Mouse (Mus musculus) liver, adult 2 months (tissue): ENCODE measurements around the gene Rad51b. TPM values are rescaled to one million over a fixed set of nuclear protein-coding genes. Genes with fewer than 3 reads are reported as not detected.

Source experiments
- DNase-seq: peaks from one replicate; pipeline ENCODE4 v3.0.0-alpha.2; 2011; ENCODE audit warnings: low read depth, low spot score; ENCODE audit errors: extremely low read depth
- H3K27ac ChIP-seq: fragments of 200-500 bp; replicated peaks from 2 replicates; pipeline ENCODE4 v1.5.1; 2012; ENCODE audit warnings: low read depth, mild to moderate bottlenecking, control low read depth, inconsistent platforms, low read length; ENCODE audit not compliant: insufficient read depth
- H3K27me3 ChIP-seq: fragments of 200-500 bp; 2 replicates; pipeline ENCODE4 v1.6.1; 2012; ENCODE audit warnings: mild to moderate bottlenecking, moderate library complexity, low read length, inconsistent platforms; ENCODE audit not compliant: control insufficient read depth, insufficient read depth
- H3K36me3 ChIP-seq: fragments of 200-500 bp; 2 replicates; pipeline ENCODE4 v1.6.1; 2012; ENCODE audit warnings: low read length, inconsistent platforms; ENCODE audit not compliant: control insufficient read depth, insufficient read depth
- H3K4me1 ChIP-seq: fragments of 200-500 bp; 2 replicates; pipeline ENCODE4 v1.6.1; 2011; ENCODE audit warnings: low read length; ENCODE audit not compliant: control insufficient read depth, insufficient read depth
- H3K4me3 ChIP-seq: fragments of 200-500 bp; 2 replicates; pipeline ENCODE4 v1.5.1; 2011; ENCODE audit warnings: low read depth, mild to moderate bottlenecking, control low read depth, low read length, moderate library complexity; ENCODE audit not compliant: insufficient read depth
- H3K79me2 ChIP-seq: fragments of 200-500 bp; 2 replicates; pipeline ENCODE4 v1.6.1; 2012; ENCODE audit warnings: inconsistent platforms, mild to moderate bottlenecking, low read length, moderate library complexity; ENCODE audit not compliant: control insufficient read depth, insufficient read depth
- H3K9ac ChIP-seq: fragments of 200-500 bp; 2 replicates; pipeline ENCODE4 v1.6.1; 2012; ENCODE audit warnings: low read depth, mild to moderate bottlenecking, control low read depth, inconsistent platforms, low read length
- CTCF ChIP-seq: fragments of 200-500 bp; IDR thresholded peaks from 2 replicates; pipeline ENCODE4 v1.5.1; 2011; ENCODE audit warnings: low read depth, low read length, control low read depth
- POLR2A ChIP-seq: fragments of 200-500 bp; IDR thresholded peaks from 2 replicates; pipeline ENCODE4 v1.6.1; 2011; ENCODE audit warnings: low read length, control low read depth; ENCODE audit not compliant: insufficient read depth; ENCODE audit errors: extremely low read depth
- WGBS: fragments of 180-500 bp; shearing (Covaris S2); methylation state at CpG from one replicate; pipeline ENCODE4 v1.1.7; 2018; 5-methylcytosine and 5-hydroxymethylcytosine counted together
- polyA plus RNA-seq: library from polyadenylated mRNA; depleted of rRNA; stranded (reverse); fragments of >200 nt; gene quantifications from 2 replicates; pipeline ENCODE4 v1.2.3, GENCODE M21; 2012
- total RNA-seq: library from RNA; depleted of rRNA; stranded (reverse); fragments of >200 nt; gene quantifications from 2 replicates; pipeline ENCODE4 v1.2.3, GENCODE M21; 2014

Rad51b gene
- total and polyA plus RNA-seq, 2 experiments, result 0.55 to 1.7 TPM

DNA sequence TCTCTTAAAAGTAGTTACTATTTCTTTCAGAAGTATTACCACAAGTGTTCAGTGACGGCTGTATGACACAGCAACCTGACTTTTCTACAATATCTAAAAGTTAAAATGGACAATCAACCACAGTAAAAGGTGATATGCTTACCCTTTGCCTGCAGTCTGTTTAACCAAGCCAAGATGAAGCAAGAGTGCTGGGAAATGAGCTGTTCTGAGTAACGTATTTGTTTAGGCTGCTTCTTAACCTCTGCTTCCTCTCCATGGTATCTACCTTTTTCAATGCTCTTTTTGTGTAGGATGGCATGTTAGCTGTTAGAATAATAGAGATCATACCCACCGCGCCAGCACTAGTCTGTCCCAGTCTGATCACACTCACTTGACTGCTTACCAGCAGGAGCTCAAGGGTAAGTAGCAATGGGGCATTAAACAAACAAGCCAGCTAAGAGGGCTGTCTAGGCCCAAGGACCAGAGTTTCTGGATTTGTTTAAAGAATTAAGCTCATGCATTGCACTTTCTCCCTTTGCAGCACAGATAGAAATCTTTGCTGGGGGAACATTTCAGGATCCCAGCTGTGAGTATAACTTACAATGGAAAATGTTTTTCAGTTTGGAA is 262.4 kb downstream of the Rad51b start:
- Histone ChIP-seq H3K4me1 (peaks cover 20% of the 10 kb centered on the region), H3K9ac (peak overlapping the region; percentile 12; the same call in 1 of the 2 replicates), H3K27ac (peak overlapping the region; percentile 69), H3K36me3 (no peaks in the 10 kb centered on the region), H3K79me2 (no peaks in the 10 kb centered on the region), H3K27me3 (no peaks in the 10 kb centered on the region), H3K4me3 (no peak overlapping the region)
- WGBS, result 26% methylated on average over 4 of the region's 4 CpGs
- TF ChIP-seq POLR2A (no peak), CTCF (no peak)
- DNase-seq, result peak; percentile 84

DNA sequence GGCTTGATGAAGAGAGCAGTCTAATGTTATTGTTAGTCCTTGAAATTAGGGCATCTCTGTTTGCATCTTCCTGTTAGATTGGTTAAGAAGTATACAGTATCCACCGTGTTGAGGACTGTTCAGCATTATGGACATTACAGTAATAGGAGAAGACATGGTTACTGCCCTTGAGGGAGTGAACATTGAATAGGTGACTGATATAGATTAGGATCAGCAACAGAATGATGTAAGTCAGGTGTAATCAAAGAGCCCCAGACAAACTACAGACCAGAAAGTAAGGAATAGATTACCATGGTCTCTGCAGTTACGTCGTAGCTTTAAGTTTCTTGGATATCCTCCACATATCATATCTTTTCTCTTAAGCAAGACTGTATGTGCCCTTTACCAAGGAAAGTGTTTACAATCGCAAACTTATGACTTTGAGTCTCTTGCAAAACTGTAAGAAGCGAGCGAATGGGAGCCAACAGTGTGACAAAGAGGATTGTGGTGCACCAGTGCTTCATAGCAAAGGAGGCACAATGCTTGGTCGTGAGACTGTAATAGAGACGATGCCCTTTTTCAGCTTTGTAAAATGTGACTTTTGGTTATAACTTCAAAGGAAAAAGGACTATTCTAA is 263.1 kb downstream of the Rad51b start:
- Histone ChIP-seq H3K4me1 (peaks cover 20% of the 10 kb centered on the region), H3K27me3 (no peaks in the 10 kb centered on the region), H3K4me3 (no peak overlapping the region), H3K9ac (no peak overlapping the region), H3K79me2 (no peaks in the 10 kb centered on the region), H3K36me3 (no peaks in the 10 kb centered on the region), H3K27ac (no peak overlapping the region)
- 37% methylated on average over 8 of the region's 8 CpGs for WGBS
- TF ChIP-seq CTCF (no peak), POLR2A (no peak)
- peak; percentile 56 for DNase-seq

DNA sequence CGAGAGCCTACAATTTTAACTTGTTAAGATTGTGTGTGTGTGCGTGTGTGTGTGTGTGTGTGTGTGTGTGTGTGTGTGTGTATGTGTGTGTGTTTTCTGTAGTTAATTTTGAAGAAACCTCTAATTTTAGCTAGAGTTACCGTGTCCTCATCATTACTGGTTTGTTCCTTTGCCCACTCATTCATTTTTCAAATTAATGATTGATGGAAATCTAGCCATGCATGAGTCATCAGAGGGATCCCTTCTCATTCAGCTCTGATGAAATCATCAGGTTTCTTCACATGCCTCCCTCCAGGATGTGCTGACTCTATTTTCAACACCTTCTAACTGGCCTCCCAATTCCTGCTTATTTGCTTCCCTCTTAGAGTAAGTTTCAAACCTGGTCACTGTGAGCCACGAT is 263.8 kb downstream of the Rad51b start:
- WGBS, result 55% methylated on average over 4 of the region's 4 CpGs
- Histone ChIP-seq H3K4me3 (no peak overlapping the region), H3K4me1 (peaks cover 20% of the 10 kb centered on the region), H3K79me2 (no peaks in the 10 kb centered on the region), H3K36me3 (no peaks in the 10 kb centered on the region), H3K27ac (no peak overlapping the region), H3K27me3 (no peaks in the 10 kb centered on the region), H3K9ac (no peak overlapping the region)
- DNase-seq, result peak; percentile 83
- TF ChIP-seq POLR2A (no peak), CTCF (no peak)

DNA sequence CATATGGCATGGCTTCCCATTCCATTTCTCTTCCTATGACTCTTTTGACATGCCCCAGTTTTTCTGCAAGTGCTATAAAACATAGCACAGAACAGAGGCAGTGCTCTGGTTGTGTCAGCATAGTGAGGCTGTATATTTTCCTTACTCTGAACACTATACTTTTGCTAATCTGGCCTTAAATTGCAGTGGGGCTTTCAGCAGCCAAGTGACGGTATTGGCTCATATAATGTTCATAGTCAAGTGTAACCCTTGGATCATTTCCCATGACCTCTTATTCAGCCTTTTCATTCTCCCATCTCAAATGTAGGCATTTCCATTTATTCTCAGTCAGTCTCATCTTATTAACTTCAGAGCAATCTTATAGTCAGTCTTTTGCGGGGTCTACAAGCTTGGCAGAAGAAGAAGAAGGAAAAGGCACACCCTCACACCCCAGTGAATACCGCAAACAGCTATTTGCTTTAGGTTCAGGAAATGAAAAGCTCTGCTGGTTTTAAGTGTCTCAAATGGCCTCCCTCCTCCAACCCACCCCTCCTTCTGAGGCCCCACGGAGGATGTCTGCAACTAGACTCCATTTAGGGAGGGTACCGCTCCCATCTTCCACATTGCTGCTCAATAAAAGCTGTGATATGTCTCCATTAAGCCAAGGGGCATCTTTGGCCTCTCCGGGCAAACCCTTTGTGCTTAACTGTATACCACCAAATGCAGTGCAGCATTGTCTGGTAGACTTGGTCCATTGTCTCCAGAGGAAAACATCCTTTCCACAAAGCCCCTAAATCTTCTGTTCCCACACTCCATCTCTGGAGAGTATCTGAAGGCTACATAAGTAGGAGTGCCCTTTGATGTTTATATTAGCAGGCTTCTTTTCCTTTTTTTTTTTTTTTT is 277.3 kb downstream of the Rad51b start:
- WGBS, result 93% methylated on average over 6 of the region's 6 CpGs
- no peaks in the 10 kb centered on the region for H3K79me2 ChIP-seq

DNA sequence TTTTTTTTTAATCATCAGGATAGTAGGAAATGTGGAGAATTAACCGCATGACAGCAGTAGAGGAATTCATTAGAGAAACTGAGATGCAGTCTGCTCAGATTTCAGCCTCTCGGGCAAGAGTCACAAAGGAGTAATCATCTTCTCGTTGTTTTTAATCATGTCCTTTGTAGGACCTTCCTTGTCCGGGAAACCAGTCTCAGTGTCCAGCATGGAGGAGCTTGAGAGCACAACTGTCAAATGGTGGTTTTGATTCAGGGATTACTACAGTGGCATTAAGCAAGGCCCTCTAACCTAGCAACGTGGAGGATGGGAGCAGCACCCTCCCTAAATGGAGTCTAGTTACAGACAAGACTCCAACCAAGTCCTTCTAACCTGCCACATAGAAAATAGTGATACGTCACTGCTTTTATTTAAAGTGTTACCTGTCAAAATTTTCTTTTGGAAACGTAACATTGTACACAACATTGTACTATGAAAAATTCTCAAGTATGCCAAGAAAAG is 278.0 kb downstream of the Rad51b start:
- DNase-seq, result no peak
- Histone ChIP-seq H3K27ac (no peak overlapping the region), H3K4me3 (no peak overlapping the region), H3K36me3 (no peaks in the 10 kb centered on the region), H3K79me2 (no peaks in the 10 kb centered on the region), H3K9ac (no peak overlapping the region), H3K4me1 (no peaks in the 10 kb centered on the region; the same call in 1 of the 2 replicates), H3K27me3 (no peaks in the 10 kb centered on the region)
- 94% methylated on average over 7 of the region's 7 CpGs for WGBS
- TF ChIP-seq CTCF, result no peak
- no peak for TF ChIP-seq POLR2A

More for the DNA sequence above, 277.3 kb downstream of the Rad51b start:
- no peak for TF ChIP-seq POLR2A
- TF ChIP-seq CTCF, result no peak
- no peak for DNase-seq
- Histone ChIP-seq H3K27ac (no peak overlapping the region), H3K36me3 (no peaks in the 10 kb centered on the region), H3K4me1 (no peaks in the 10 kb centered on the region), H3K27me3 (no peaks in the 10 kb centered on the region), H3K4me3 (no peak overlapping the region), H3K9ac (no peak overlapping the region)
